Mouse (Mus musculus): ENCODE measurements around the gene Sec24c. TPM values are rescaled to one million over a fixed set of nuclear protein-coding genes. Genes with fewer than 3 reads are reported as not detected.
"Not testable (repeated sequence)": the region's sequence is repeated elsewhere in the genome, so short reads cannot be mapped to it uniquely, and the experiment has no call there.

Gene Sec24c
- total RNA-seq (2017) = 75.4 and 87.3 TPM in 2 replicates

DNA sequence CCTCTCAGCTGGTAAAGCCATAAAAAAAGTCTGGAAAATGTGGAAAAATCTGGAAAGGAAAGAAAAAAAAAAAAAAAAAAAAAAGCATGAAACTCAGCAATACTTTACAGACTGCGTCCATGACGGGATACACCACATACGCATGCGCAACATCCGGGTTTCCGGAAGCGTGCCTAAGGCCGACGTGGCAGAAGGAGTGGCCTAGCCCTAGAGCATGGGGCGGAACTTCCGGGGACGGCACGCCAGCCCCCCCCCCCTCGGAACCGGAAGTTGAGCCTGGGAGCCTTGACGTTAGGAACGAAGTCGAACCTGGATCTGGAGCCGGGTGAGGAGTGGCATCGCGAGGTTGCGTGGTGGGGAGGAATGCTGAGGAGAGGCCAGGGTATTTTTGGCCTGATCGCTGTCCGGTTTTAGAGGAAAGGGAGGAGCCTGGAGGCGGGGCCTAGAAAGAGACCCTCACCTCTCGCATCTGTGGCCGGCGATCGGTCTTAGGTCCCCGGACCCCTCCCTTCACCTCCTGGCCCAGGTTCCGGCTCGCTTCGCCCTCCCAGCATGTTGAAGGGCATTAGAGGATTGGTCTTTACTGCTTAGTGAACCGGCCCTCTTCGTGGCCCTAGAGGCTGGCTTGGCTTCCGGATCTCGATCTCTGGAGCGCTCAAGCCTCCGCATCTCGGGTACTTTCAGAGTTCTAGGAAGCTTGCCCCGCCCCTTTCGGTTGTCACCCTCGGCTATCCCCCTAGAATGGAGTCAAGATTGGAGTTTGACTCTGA is at the start of gene Sec24c:
Gene Sec24c, plus strand, starts transcription at position 245 of the 770 bp plus-strand sequence.
- peak; percentile 89 for ATAC-seq (replicated peaks; ENCODE audit: low read depth, poor library complexity, severe bottlenecking)

DNA sequence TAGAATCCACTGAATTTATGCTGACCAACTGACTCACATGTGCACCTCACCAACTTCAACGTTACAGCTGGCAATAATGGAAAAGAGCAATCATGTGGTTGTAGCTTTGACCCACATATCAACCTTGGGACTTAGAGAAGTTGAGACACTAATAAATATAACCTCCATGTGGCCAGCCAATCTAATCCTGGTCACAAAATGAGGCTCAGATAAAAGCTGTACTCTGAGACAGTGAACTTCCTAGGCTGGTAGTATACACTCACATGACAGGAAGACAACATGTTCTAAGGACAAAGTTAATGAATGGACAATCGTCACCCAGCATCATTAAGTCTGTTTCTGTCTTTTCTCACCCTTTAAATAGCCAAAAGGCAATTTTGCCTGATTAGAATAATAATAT is 47.7 kb upstream of the Sec24c start:
- ATAC-seq (replicated peaks; ENCODE audit: low read depth, poor library complexity, severe bottlenecking) = no peak

DNA sequence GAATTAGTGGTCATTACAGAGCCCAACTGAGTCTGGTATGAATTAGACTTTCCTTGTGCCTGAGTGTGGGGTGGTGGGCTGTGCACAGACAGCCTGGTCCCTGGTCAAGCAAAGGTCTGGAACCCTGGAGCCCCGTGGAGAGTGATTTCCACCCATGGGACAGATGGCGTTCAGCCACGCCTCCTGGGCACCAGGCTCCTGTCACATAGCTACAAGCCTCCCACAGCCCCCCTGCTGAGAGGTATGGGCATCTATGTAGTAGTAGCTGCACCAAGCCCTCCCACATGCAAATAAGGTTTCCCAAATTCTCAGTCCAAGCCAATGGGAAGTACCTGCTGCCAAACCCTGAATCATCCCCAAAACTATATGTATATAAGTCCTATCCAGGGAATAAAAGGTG is 47.1 kb upstream of the Sec24c start:
- ATAC-seq (replicated peaks; ENCODE audit: low read depth, poor library complexity, severe bottlenecking) = no peak

DNA sequence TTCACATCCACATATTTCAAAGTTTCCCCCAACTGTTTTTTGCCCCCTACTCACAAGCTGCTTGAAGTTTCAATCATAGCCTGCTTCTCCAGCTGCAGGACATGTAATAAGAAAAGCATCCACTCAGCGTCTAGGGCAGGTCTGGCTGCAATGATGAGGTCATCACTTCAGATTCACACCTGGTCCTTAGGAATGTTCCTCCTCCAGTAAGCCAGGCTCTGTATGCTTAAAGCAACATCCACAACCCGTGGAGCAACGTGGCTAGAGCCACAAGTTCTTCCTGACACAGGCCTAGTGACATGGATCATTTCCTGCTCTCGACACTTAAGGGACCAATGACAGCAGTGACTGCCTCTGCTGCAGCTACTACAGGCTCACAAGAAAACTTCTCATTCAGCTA is 42.9 kb upstream of the Sec24c start:
- ATAC-seq (replicated peaks; ENCODE audit: low read depth, poor library complexity, severe bottlenecking) = no peak

DNA sequence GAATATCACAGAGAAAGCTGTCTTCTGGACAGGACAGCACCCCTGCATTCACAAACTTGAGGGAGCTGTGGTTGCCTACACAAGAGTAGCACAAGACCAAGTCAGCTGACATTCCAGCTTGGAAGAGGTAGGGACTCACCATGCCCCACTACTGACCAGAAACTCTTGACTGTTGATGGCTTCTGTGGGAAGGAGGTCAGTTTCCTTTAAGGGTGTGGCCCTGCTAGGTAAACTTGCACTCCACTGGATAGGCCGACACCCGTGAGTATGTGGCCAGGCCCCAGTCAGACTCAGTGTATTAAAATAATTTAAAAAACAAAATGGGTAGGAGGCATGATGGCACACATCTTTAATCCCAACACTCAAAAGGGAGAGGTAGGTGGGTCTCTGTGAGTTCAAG is 38.6 kb upstream of the Sec24c start:
- ATAC-seq (replicated peaks; ENCODE audit: low read depth, poor library complexity, severe bottlenecking) = no peak

DNA sequence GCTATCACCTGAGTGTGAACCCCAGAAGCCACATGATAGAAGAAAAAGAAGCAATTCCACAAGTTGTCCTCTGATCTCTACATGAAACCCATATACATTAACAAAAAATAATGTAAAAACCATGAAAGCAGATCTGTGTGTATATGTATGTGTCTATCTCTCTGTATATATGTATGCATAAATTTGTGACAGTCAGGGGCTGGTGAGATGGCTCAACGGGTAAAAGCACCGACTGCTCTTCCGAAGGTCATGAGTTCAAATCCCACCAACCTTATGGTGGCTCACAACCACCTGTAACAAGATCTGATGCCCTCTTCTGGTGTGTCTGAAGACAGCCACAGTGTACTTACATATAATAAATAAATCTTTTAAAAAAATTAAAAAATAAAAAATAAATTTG is 37.1 kb upstream of the Sec24c start:
- ATAC-seq (replicated peaks; ENCODE audit: low read depth, poor library complexity, severe bottlenecking) = not testable (repeated sequence)

DNA sequence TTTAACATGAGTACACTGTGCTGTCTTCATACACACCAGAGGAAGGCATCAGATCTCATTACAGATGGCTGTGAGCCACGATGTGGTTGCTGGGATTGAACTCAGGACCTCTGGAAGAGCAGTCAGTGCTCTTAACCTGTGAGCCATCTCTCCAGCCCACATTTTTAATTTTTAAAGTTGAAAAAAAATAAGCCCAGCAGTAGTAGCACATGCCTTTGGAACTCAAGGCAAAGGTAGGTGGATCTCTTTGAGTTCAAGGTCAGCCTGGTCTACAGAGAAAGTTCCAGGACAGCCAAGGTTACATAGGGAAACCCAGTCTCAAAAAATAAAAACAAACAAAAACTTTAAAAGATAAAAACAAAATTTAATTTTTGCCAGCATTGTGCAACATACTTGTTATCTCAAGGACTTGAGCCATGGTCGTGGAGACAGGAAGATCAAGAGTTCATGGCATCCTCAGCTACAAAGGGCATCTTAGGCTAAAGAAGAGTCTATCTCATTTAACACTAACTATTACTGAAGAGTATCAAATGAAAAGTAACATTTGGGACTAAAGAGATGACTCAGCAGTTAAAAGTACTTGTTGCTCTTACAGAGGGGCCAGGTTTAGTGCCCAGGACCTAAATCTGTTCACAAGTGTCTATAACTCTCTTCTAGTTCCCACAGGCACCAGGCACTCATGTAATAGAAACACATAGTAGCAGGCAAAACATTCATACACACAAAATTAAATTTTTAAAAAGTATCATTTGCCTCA is 36.1 kb upstream of the Sec24c start:
- ATAC-seq (replicated peaks; ENCODE audit: low read depth, poor library complexity, severe bottlenecking) = no peak

DNA sequence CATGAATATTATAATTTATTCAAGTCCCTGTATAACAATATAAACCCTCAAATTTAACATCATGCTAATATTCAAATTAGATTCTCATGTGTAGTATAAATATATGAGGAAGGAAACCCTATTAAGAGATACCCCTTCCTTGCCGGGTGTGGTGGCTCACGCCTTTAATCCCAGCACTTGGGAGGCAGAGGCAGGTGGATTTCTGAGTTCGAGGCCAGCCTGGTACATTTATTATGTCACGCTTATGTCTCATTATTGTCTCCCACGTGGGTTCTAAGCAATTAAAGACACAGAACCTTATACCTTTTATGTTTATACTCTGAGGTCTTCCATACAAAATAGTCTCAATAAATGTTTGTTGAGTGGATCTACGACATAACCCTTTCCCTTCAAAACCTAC is 35.4 kb upstream of the Sec24c start:
- ATAC-seq (replicated peaks; ENCODE audit: low read depth, poor library complexity, severe bottlenecking) = no peak

DNA sequence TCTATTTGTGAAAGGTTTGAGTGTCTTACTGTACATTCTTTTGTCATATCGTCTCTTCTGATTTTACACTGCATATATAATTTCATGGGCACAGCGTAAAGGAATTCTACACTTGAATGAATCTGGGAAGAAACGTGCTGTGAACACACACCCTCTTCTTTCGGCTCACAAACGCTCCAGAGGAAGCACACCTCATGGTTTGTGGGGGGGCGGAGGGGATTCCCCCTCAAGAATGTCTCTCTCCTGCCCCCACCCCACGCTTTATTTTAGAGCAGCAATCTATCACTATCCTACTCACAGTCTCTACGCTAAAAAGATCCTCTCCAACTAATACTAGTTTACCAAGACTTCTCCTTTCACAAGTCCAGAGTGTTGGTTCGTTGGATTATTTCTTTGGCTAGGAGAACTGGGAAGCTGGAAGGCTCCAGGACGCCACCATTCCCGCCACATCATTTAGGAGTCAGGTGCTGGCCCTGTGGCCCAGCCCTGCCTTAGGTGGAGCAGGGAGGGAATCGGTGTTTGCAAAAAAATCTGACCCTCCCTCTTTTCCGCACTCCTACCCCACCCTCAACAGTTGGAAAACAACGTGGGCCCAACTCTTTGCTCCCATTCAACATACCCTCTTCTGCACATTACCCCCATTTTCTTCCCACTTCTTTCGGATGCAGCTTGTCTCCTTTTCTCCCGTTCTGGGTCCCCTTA is 34.0 kb upstream of the Sec24c start:
- 0 out of 2 replicates have a peak, but pooled peaks have one; percentile 1 for ATAC-seq (replicated peaks; ENCODE audit: low read depth, poor library complexity, severe bottlenecking)

DNA sequence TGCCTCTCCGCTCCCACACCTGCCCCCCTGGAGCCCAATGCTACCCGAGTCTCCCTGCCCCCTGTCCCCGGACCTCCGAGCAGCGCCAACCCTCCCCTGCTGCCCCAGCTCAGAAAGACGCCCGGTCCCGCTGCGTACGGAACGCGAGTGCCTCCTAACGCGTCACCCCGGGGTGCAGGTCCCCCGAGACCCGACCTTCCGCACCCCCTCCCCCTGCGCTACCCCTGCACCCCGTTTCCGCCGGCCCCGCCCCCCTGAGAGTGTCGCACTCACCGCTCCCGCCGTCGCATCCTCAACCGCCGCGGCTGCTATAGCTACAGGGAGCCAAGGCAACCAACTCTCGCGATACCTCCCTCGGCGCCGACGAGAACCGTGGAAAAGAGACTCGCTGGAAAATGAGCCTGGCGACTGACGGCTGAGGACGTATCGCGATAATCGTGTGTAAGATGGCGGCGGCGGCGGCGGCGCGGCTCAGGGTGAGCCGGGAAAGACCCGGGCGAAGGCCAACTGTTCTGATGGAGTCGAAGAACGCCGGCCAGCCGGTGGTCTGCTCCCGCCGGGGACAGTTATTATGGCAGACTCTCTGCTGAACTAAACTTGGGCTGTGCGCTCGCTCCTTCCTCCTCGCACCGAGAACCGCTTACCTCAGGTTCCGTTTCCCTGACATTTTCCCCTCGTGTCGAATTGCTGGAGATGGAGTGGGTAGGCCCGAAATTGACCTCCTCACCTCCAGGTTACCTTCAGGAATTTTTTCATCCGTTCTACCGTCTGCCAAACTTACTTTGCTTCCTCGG is 33.3 kb upstream of the Sec24c start, which contains the start of gene Usp54:
Gene Usp54, minus strand, starts transcription at position 420 of the 794 bp plus-strand sequence.
- peak; percentile 98 for ATAC-seq (replicated peaks; ENCODE audit: low read depth, poor library complexity, severe bottlenecking)

DNA sequence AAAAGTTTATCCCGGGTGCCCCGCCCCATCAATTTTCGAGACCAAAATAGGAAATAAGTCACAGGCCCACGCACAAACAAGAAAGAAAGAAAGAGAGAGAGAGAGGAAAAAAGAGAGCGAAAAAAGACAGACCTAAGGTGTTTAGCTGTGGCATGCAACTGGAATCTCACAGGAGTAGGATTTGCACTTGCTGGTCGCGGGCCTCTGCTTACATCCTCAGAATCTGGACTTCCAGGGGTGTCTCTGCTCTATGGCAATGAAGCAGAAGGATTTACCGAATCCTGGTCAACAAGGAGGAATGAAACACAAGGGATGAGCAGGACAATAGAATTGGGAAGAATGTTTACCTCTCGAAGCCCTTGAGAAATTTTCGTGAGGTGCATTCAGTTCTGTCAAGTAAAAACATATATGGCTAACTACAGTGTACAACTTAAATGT is 32.7 kb upstream of the Sec24c start:
- ATAC-seq (replicated peaks; ENCODE audit: low read depth, poor library complexity, severe bottlenecking) = no peak

DNA sequence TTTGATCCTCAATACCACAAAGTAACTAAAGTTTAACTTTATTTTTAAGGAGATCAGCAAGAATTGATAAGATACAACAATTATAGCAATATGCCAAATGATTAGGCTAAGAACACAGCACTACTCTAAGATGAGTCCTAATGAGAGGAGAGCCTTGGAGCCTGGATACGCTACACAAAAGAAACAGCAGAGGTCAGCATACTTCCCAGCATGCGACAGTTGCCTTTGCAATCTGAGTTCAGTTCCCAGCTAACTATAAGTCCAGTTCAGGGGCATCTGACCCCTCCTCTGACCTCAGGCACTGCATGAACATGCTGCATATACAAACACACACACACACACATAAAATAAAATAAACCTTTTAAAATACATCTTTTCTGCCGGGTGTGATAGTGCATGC is 28.6 kb upstream of the Sec24c start:
- no peak for ATAC-seq (replicated peaks; ENCODE audit: low read depth, poor library complexity, severe bottlenecking)

DNA sequence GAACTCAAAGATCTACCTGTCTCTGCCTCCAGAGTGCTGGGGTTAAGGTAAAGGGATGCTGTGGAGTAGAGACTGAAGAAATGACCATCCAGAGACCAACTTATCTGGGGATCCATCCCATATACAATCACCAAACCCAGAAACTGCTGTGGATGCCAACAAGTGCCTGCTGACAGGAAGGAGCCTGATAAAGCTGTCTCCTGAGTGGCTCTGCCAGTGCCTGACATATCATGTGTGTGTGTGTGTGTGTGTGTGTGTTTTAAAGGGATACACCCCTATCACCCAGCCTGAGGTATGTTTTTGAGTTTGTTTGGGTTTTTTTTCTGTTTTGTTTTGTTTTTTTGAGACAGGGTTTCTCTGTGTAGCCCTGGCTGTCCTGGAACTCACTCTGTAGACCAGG is 27.7 kb upstream of the Sec24c start:
- peak; percentile 88 for ATAC-seq (replicated peaks; ENCODE audit: low read depth, poor library complexity, severe bottlenecking)

DNA sequence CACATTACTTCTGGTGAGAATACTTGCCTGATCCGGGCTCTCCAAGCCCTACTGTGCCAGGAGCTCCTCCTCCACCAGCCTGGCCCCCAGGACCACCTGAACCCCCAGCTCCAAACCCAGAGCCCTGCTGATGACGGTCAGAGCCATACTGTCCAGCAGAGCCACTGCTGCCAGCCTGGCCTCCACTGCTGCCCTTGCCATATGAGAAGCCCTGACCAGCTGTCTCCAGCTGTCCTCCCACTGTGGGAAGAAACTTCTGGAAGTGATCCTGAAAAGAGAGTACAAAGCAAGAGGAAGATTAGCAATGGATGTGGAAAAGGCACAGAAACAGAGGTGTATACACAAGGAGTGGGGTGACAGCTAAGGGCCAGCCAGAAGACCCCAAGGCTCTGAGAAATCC is 23.1 kb upstream of the Sec24c start:
- no peak for ATAC-seq (replicated peaks; ENCODE audit: low read depth, poor library complexity, severe bottlenecking)

DNA sequence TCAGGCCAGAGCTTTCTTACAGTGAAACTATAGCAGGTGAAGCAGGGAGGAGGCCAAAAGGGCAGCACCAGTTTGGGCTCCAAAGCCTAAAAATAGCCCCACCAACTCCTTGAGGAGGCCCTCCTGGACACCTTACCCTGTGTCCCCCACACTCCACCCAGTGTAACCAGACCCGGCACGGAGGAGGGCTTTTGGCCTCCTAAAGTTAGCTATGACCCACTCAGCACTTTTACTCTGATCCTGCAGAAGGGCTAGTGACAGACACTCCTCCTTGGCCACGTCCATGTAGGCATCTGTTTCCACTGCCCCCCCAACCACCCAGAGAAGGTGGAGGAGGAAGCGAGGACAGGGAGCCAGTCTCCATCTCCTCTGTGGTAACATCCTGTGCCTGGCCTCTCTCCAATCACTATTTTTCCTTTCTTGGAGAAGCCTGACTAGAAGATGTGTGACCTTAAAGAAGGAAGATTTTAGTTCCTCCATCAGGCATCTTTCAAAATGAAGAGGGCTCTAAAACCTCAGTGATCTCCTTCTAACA is 22.3 kb upstream of the Sec24c start:
- no peak for ATAC-seq (replicated peaks; ENCODE audit: low read depth, poor library complexity, severe bottlenecking)

DNA sequence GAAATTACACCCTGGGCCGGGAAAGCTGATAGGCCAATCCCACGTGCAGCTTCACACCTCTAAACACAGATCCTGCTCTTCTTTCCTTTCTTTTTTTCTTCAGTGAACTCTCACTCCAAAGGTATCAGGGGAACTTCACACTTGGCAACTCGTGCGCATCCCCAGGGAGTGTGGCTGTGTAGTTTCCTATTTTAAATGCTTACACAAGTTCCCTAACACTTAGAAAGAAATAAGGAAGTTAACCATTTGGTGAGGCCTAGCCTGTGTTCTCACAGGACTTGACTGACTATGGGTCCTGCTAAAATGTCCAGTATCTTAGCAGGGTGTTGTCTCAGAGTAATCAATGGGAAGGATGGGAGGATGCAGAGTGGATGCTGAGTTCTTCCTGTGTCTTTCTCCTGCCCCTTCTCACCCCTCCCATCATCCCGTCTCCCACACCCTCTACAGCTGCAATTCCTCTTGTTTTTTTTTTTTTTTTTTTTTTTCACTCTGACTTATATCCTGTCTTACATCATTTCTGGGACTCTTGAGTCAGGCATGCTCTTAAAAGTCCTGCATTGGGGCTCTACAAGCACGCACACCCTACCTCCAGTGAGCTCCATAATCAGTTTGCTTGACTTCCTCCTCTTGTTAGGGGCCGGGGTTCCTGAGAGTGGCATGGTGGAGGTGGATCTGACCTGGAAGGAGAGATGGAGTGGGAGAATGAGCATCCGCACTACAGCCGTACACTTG is 19.3 kb upstream of the Sec24c start:
- peak; percentile 51; the same call in 1 of the 2 replicates for ATAC-seq (replicated peaks; ENCODE audit: low read depth, poor library complexity, severe bottlenecking)

DNA sequence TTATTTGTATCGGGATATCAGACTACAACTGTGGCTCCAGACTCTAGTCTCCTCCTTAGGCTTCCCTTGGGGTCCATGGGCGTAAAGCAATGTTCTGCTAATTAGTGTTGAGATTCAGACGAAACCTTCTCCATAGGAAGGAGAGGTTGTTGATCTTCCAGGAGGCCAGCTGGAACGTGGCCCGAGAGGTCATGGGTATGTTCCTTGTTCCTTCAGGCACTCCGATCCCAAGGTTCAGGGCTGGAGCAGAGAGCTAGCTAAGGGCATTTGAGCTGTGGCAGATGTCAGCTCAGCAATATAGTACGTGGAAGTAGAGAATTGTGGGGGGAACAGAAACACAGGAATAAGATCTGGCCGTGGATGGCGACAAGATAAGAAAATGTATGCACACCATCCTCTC is 18.4 kb upstream of the Sec24c start:
- ATAC-seq (replicated peaks; ENCODE audit: low read depth, poor library complexity, severe bottlenecking) = no peak

DNA sequence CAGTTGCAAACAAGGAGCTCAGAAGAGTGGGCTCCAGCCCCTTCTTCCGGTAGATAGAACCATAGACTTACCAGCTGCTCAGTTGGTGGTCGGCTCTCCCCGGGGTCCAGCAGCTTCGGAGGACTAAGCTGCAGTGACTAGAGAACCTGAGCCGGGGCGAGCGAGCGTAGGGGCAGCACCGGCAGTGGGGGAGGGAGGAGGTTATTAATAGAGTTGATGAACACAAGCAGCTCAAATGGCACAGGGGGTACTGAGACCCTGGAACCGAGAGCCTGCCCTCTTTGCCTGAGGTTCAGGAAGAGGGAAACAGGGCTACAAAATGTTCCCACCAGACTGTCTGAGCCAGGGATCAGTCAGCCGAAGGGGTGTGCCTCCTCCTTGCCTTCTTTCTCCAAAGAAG is 17.7 kb upstream of the Sec24c start, which contains the start of gene Myoz1:
Gene Myoz1, minus strand, starts transcription at position 180 of the 400 bp plus-strand sequence.
- ATAC-seq (replicated peaks; ENCODE audit: low read depth, poor library complexity, severe bottlenecking) = no peak

DNA sequence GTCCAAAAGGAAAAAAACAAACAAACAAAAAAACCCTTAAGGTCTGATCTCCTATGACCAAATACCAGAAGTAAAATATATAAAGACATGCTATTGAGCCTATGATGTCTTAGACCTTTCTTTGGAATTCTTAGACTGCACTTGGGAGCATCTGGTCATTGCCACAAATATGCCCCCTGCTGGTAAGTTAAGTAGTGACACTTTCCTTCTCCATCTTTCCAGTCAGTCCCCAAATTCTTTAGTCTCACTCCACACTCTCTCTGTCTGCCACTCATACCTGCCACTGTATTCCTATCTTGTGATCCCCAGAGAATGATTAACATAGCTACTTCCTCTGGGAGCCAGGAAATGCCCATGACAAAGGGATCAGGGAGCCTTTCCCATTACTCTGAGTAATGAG is 15.8 kb upstream of the Sec24c start:
- no peak; the same call in 1 of the 2 replicates for ATAC-seq (replicated peaks; ENCODE audit: low read depth, poor library complexity, severe bottlenecking)
